Mouse (Mus musculus): ENCODE data around the gene Stk35. TPM values are rescaled to one million over a fixed set of nuclear protein-coding genes. Genes with fewer than 3 reads are reported as not detected.

Gene Stk35
- total and polyA plus RNA-seq, 2 experiments from 2014 or later: 6.5 to 14.7 TPM

- ATAC-seq (no peak), DNase-seq (ENCODE audit: low spot score) (no peak)
- WGBS: 64% methylated on average over 5 of the region's 5 CpGs
- no peaks in the 10 kb centered on the region for H3K9me3 ChIP-seq (ENCODE audit: low read length)
- no peak overlapping the region for H3K4me2 ChIP-seq (ENCODE audit: low read depth, low read length)
- no peak overlapping the region for H3K9ac ChIP-seq (replicated peaks; ENCODE audit: low read length)
- TF ChIP-seq CTCF (IDR thresholded peaks at IDR 0.05; ENCODE audit: low read depth): no peak
- H3K27me3 ChIP-seq (ENCODE audit: insufficient read depth, low read length): no peaks in the 10 kb centered on the region
- no peak overlapping the region for H3K27ac ChIP-seq
- H3K4me3 ChIP-seq (ENCODE audit: low read length): no peak overlapping the region
- no peaks in the 10 kb centered on the region for H3K36me3 ChIP-seq (ENCODE audit: insufficient read depth, low read length)
- H3K4me1 ChIP-seq (ENCODE audit: insufficient read depth, low read length): peaks cover 9% of the 10 kb centered on the region
Measured at GRCm38 (mm10) chr2:129817603-129818257, 17.4 kb downstream of the Stk35 start.

- DNase-seq (ENCODE audit: low spot score): no peak
- Histone ChIP-seq H3K9me3 (ENCODE audit: low read length) (no peaks in the 10 kb centered on the region), H3K4me1 (ENCODE audit: insufficient read depth, low read length) (peaks cover 9% of the 10 kb centered on the region), H3K4me2 (ENCODE audit: low read depth, low read length) (no peak overlapping the region), H3K27ac (no peak overlapping the region), H3K9ac (replicated peaks; ENCODE audit: low read length) (no peak overlapping the region), H3K27me3 (ENCODE audit: insufficient read depth, low read length) (no peaks in the 10 kb centered on the region), H3K36me3 (ENCODE audit: insufficient read depth, low read length) (no peaks in the 10 kb centered on the region), H3K4me3 (ENCODE audit: low read length) (no peak overlapping the region)
- no peak for ATAC-seq
- 83% methylated on average over 2 of the region's 2 CpGs for WGBS
- no peak for TF ChIP-seq CTCF (IDR thresholded peaks at IDR 0.05; ENCODE audit: low read depth)
Measured at GRCm38 (mm10) chr2:129818868-129819267, 18.6 kb downstream of the Stk35 start.

GRCm38 (mm10) chr2:129819531-129819930 lies 19.2 kb downstream of the Stk35 start:
- DNase-seq (ENCODE audit: low spot score) (no peak), ATAC-seq (no peak)
- no peaks in the 10 kb centered on the region for H3K9me3 ChIP-seq (ENCODE audit: low read length)
- no peak overlapping the region for H3K4me2 ChIP-seq (ENCODE audit: low read depth, low read length)
- no peaks in the 10 kb centered on the region for H3K36me3 ChIP-seq (ENCODE audit: insufficient read depth, low read length)
- no peak for TF ChIP-seq CTCF (IDR thresholded peaks at IDR 0.05; ENCODE audit: low read depth)
- H3K4me1 ChIP-seq (ENCODE audit: insufficient read depth, low read length): peaks cover 9% of the 10 kb centered on the region
- no peak overlapping the region for H3K9ac ChIP-seq (replicated peaks; ENCODE audit: low read length)
- no peak overlapping the region for H3K4me3 ChIP-seq (ENCODE audit: low read length)
- no peak overlapping the region for H3K27ac ChIP-seq
- WGBS: 62% methylated on average over 2 of the region's 2 CpGs
- H3K27me3 ChIP-seq (ENCODE audit: insufficient read depth, low read length): no peaks in the 10 kb centered on the region

GRCm38 (mm10) chr2:129819951-129820350 lies 19.6 kb downstream of the Stk35 start:
- H3K4me2 ChIP-seq (ENCODE audit: low read depth, low read length): no peak overlapping the region
- H3K27ac ChIP-seq: no peak overlapping the region
- H3K9me3 ChIP-seq (ENCODE audit: low read length): no peaks in the 10 kb centered on the region
- ATAC-seq (no peak), DNase-seq (ENCODE audit: low spot score) (no peak)
- H3K36me3 ChIP-seq (ENCODE audit: insufficient read depth, low read length): no peaks in the 10 kb centered on the region
- WGBS: 94% methylated on average over 1 of the region's 1 CpGs
- H3K4me3 ChIP-seq (ENCODE audit: low read length): no peak overlapping the region
- H3K4me1 ChIP-seq (ENCODE audit: insufficient read depth, low read length): peaks cover 7% of the 10 kb centered on the region
- no peak overlapping the region for H3K9ac ChIP-seq (replicated peaks; ENCODE audit: low read length)
- TF ChIP-seq CTCF (IDR thresholded peaks at IDR 0.05; ENCODE audit: low read depth): no peak
- no peaks in the 10 kb centered on the region for H3K27me3 ChIP-seq (ENCODE audit: insufficient read depth, low read length)

GRCm38 (mm10) chr2:129821021-129821420 lies 20.7 kb downstream of the Stk35 start:
- ATAC-seq (no peak), DNase-seq (ENCODE audit: low spot score) (no peak)
- H3K27ac ChIP-seq: no peak overlapping the region
- H3K4me3 ChIP-seq (ENCODE audit: low read length): no peak overlapping the region
- no peak for TF ChIP-seq CTCF (IDR thresholded peaks at IDR 0.05; ENCODE audit: low read depth)
- no peaks in the 10 kb centered on the region for H3K36me3 ChIP-seq (ENCODE audit: insufficient read depth, low read length)
- no peak overlapping the region for H3K4me2 ChIP-seq (ENCODE audit: low read depth, low read length)
- no peak overlapping the region for H3K9ac ChIP-seq (replicated peaks; ENCODE audit: low read length)
- 65% methylated on average over 8 of the region's 8 CpGs for WGBS
- H3K4me1 ChIP-seq (ENCODE audit: insufficient read depth, low read length): peaks cover 4% of the 10 kb centered on the region; the same call in 1 of the 2 replicates
- no peaks in the 10 kb centered on the region for H3K9me3 ChIP-seq (ENCODE audit: low read length)
- no peaks in the 10 kb centered on the region for H3K27me3 ChIP-seq (ENCODE audit: insufficient read depth, low read length)

GRCm38 (mm10) chr2:129821568-129821967 lies 21.3 kb downstream of the Stk35 start:
- peaks cover 4% of the 10 kb centered on the region; the same call in 1 of the 2 replicates for H3K4me1 ChIP-seq (ENCODE audit: insufficient read depth, low read length)
- H3K27me3 ChIP-seq (ENCODE audit: insufficient read depth, low read length): no peaks in the 10 kb centered on the region
- no peaks in the 10 kb centered on the region for H3K36me3 ChIP-seq (ENCODE audit: insufficient read depth, low read length)
- no peak for TF ChIP-seq CTCF (IDR thresholded peaks at IDR 0.05; ENCODE audit: low read depth)
- H3K4me3 ChIP-seq (ENCODE audit: low read length): no peak overlapping the region
- no peak overlapping the region for H3K27ac ChIP-seq
- 85% methylated on average over 5 of the region's 5 CpGs for WGBS
- H3K9ac ChIP-seq (replicated peaks; ENCODE audit: low read length): no peak overlapping the region
- H3K9me3 ChIP-seq (ENCODE audit: low read length): no peaks in the 10 kb centered on the region
- H3K4me2 ChIP-seq (ENCODE audit: low read depth, low read length): no peak overlapping the region
- DNase-seq (ENCODE audit: low spot score): no peak
- ATAC-seq: no peak

- Histone ChIP-seq H3K36me3 (ENCODE audit: insufficient read depth, low read length) (0 out of 2 replicates have a peak, but pooled peaks cover 4% of the 10 kb centered on the region), H3K4me1 (ENCODE audit: insufficient read depth, low read length) (peaks cover 4% of the 10 kb centered on the region; the same call in 1 of the 2 replicates), H3K4me3 (ENCODE audit: low read length) (no peak overlapping the region), H3K27ac (no peak overlapping the region), H3K9ac (replicated peaks; ENCODE audit: low read length) (no peak overlapping the region), H3K9me3 (ENCODE audit: low read length) (no peaks in the 10 kb centered on the region), H3K4me2 (ENCODE audit: low read depth, low read length) (no peak overlapping the region), H3K27me3 (ENCODE audit: insufficient read depth, low read length) (no peaks in the 10 kb centered on the region)
- TF ChIP-seq CTCF (IDR thresholded peaks at IDR 0.05; ENCODE audit: low read depth): no peak
- DNase-seq (ENCODE audit: low spot score): no peak
- ATAC-seq: no peak
- 95% methylated on average over 2 of the region's 2 CpGs for WGBS
Measured at GRCm38 (mm10) chr2:129823310-129823709, 23.0 kb downstream of the Stk35 start.
